ENCODE assay signal across 26 mouse cellular contexts in genomic region chr4:53320735-53321449, GRCm38 (mm10).
DNase-seq lines count a peak whose midpoint lies in the region; ATAC-seq lines count a peak whose summit lies in the region.
"Had no signal": no experiment of that assay in that cellular context is flagged by ENCODE, and none has a peak within 500 bp of the region (broad histone marks: within the 10 kb centered on the region; RNA-seq: fewer than 3 reads in every experiment).

No protein-coding gene starts in this region.

- H3K27ac ChIP-seq in heart, embryonic 12.5 days (ENCODE audit: poor library complexity, severe bottlenecking) = no peak overlapping the region
- H3K27ac ChIP-seq in liver, embryonic 11.5 days (ENCODE audit: low read depth, low read length) = no peak overlapping the region
- H3K27ac ChIP-seq: heart, adult 2 months; hindbrain, embryonic 12.5 days; limb, embryonic 13.5 days; lung, embryonic 15.5 days; midbrain, embryonic 12.5 days; neural tube, embryonic 12.5 days had no signal

- DNase-seq in heart, postnatal 4 days = peak; percentile 4
- peak; percentile 24 for DNase-seq in liver, embryonic 11.5 days (ENCODE audit: low spot score)
- no peak for DNase-seq in left cerebral cortex, postnatal 4 days
- no peak for DNase-seq in layer of hippocampus, postnatal 36 days
- DNase-seq in retina, embryonic 14.5 days (ENCODE audit: low spot score) = no peak
- DNase-seq: adrenal gland, adult 8-10 months; B cell, adult 2 months; cerebellum, adult 11-12 months; cerebellum, postnatal 14 days; embryo, embryonic 11 days; gastrocnemius, postnatal 10 days; heart, adult 2 months; kidney, adult 8-10 months; kidney, postnatal 36 days; lung, postnatal 4 days; right cerebral cortex, adult 18-20 months; thymus, postnatal 25 days had no signal

- H3K27me3 ChIP-seq in heart, embryonic 12.5 days (replicated peaks) = no peaks in the 10 kb centered on the region
- no peaks in the 10 kb centered on the region for H3K27me3 ChIP-seq in liver, embryonic 11.5 days (replicated peaks; ENCODE audit: control insufficient read depth, insufficient read depth, low read length)
- H3K27me3 ChIP-seq: hindbrain, embryonic 12.5 days; limb, embryonic 13.5 days; lung, embryonic 15.5 days; midbrain, embryonic 12.5 days; neural tube, embryonic 12.5 days had no signal

- WGBS in heart, embryonic 12.5 days = 69% methylated on average over 6 of the region's 6 CpGs
- WGBS in liver, embryonic 11.5 days = 60% methylated on average over 6 of the region's 6 CpGs

- H3K4me3 ChIP-seq in heart, embryonic 12.5 days = no peak overlapping the region
- no peak overlapping the region for H3K4me3 ChIP-seq in liver, embryonic 11.5 days (ENCODE audit: low read depth, low read length)
- H3K4me3 ChIP-seq: heart, adult 2 months; hindbrain, embryonic 12.5 days; limb, embryonic 13.5 days; lung, embryonic 15.5 days; midbrain, embryonic 12.5 days; neural tube, embryonic 12.5 days had no signal

- H3K9me3 ChIP-seq in heart, embryonic 12.5 days (replicated peaks) = no peaks in the 10 kb centered on the region
- H3K9me3 ChIP-seq in liver, embryonic 11.5 days (ENCODE audit: control insufficient read depth, low read length) = no peaks in the 10 kb centered on the region
- H3K9me3 ChIP-seq: hindbrain, embryonic 12.5 days; limb, embryonic 13.5 days; lung, embryonic 15.5 days; midbrain, embryonic 12.5 days; neural tube, embryonic 12.5 days had no signal

- peaks cover under 1% of the 10 kb centered on the region; the same call in 1 of the 2 replicates for H3K4me1 ChIP-seq in heart, embryonic 12.5 days (replicated peaks)
- no peaks in the 10 kb centered on the region; the same call in 1 of the 2 replicates for H3K4me1 ChIP-seq in liver, embryonic 11.5 days (replicated peaks; ENCODE audit: control insufficient read depth, insufficient read depth, low read length)
- H3K4me1 ChIP-seq: hindbrain, embryonic 12.5 days; neural tube, embryonic 12.5 days had no signal

- H3K4me2 ChIP-seq in heart, embryonic 12.5 days = no peak overlapping the region
- H3K4me2 ChIP-seq in liver, embryonic 11.5 days = no peak overlapping the region
- H3K4me2 ChIP-seq: hindbrain, embryonic 12.5 days; limb, embryonic 13.5 days; lung, embryonic 15.5 days; midbrain, embryonic 12.5 days; neural tube, embryonic 12.5 days had no signal

- no peaks in the 10 kb centered on the region for H3K36me3 ChIP-seq in heart, embryonic 12.5 days
- H3K36me3 ChIP-seq in liver, embryonic 11.5 days (ENCODE audit: control insufficient read depth, insufficient read depth, low read length) = no peaks in the 10 kb centered on the region
- H3K36me3 ChIP-seq: hindbrain, embryonic 12.5 days; limb, embryonic 13.5 days; lung, embryonic 15.5 days; midbrain, embryonic 12.5 days; neural tube, embryonic 12.5 days had no signal

- no peak for ATAC-seq in heart, embryonic 12.5 days (ENCODE audit: insufficient number of reproducible peaks, low FRiP score)
- peak; percentile 66 for ATAC-seq in erythroblast, adult 5-6 weeks (replicated peaks; ENCODE audit: low FRiP score, poor library complexity, severe bottlenecking)
- peak; percentile 81 for ATAC-seq in liver, embryonic 11.5 days (replicated peaks; ENCODE audit: low FRiP score)
- peak; percentile 57 for ATAC-seq in megakaryocyte progenitor cell, adult 5-6 weeks (replicated peaks; ENCODE audit: poor library complexity)
- ATAC-seq: inflammation-experienced regulatory T-cells, adult 6 months had no signal

- intact Hi-C loops in left cerebral cortex, postnatal 4 days (cut with DNase I) = no loop called here

- no peak overlapping the region for H3K9ac ChIP-seq in heart, embryonic 12.5 days
- no peak overlapping the region for H3K9ac ChIP-seq in liver, embryonic 11.5 days (ENCODE audit: low read depth, low read length)
- H3K9ac ChIP-seq: hindbrain, embryonic 12.5 days; limb, embryonic 13.5 days; lung, embryonic 15.5 days; midbrain, embryonic 12.5 days; neural tube, embryonic 12.5 days had no signal

Comparison
In these comparisons a context has a peak if more than half of its experiments do, and no peak if none do; other contexts are left out.
1. DNase-seq: peak in heart, postnatal 4 days (single experiment) and liver, embryonic 11.5 days (single experiment); none in left cerebral cortex, postnatal 4 days (single experiment), layer of hippocampus, postnatal 36 days (0 of 2) and retina, embryonic 14.5 days (single experiment).